Mouse (Mus musculus): ENCODE measurements around the gene Wwc1.
"Not testable (repeated sequence)": the region's sequence is repeated elsewhere in the genome, so short reads cannot be mapped to it uniquely, and the experiment has no call there.

Gene Wwc1

GRCm38 (mm10) chr11:35882777-35883176 lies 97.5 kb downstream of the Wwc1 start:
- DNase-seq (ENCODE audit: low read depth in 1 of 2, low spot score in 2 of 2), result no peak

GRCm38 (mm10) chr11:35878559-35878897 lies 101.8 kb downstream of the Wwc1 start:
- no peak for DNase-seq (ENCODE audit: low read depth in 1 of 2, low spot score in 2 of 2)

GRCm38 (mm10) chr11:35877651-35878558 lies 102.4 kb downstream of the Wwc1 start:
- DNase-seq (ENCODE audit: low read depth in 1 of 2, low spot score in 2 of 2), result no peak

- no peak for DNase-seq (ENCODE audit: low read depth in 1 of 2, low spot score in 2 of 2)
Observed at GRCm38 (mm10) chr11:35873624-35874244, 106.6 kb downstream of the Wwc1 start.

GRCm38 (mm10) chr11:35870961-35871360 lies 109.4 kb downstream of the Wwc1 start:
- DNase-seq (ENCODE audit: low read depth in 1 of 2, low spot score in 2 of 2), result no peak

GRCm38 (mm10) chr11:35866140-35866539 lies 114.2 kb downstream of the Wwc1 start:
- DNase-seq (ENCODE audit: low read depth in 1 of 2, low spot score in 2 of 2), result no peak

GRCm38 (mm10) chr11:35864981-35865604 lies 115.2 kb downstream of the Wwc1 start:
- DNase-seq (ENCODE audit: low read depth in 1 of 2, low spot score in 2 of 2), result no peak

GRCm38 (mm10) chr11:35863653-35864052 lies 116.7 kb downstream of the Wwc1 start:
- no peak for DNase-seq (ENCODE audit: low read depth in 1 of 2, low spot score in 2 of 2)

GRCm38 (mm10) chr11:35857395-35858067 lies 122.8 kb downstream of the Wwc1 start:
- DNase-seq (ENCODE audit: low read depth in 1 of 2, low spot score in 2 of 2), result no peak

GRCm38 (mm10) chr11:35856359-35857040 lies 123.8 kb downstream of the Wwc1 start:
- DNase-seq (ENCODE audit: low read depth in 1 of 2, low spot score in 2 of 2), result no peak

GRCm38 (mm10) chr11:35855567-35855966 lies 124.8 kb downstream of the Wwc1 start:
- DNase-seq (ENCODE audit: low read depth in 1 of 2, low spot score in 2 of 2), result no peak

- no peak for DNase-seq (ENCODE audit: low read depth in 1 of 2, low spot score in 2 of 2)
Observed at GRCm38 (mm10) chr11:35854941-35855340, 125.4 kb downstream of the Wwc1 start.

GRCm38 (mm10) chr11:35853651-35854050 lies 126.7 kb downstream of the Wwc1 start:
- no peak for DNase-seq (ENCODE audit: low read depth in 1 of 2, low spot score in 2 of 2)

- no peak for DNase-seq (ENCODE audit: low read depth in 1 of 2, low spot score in 2 of 2)
Observed at GRCm38 (mm10) chr11:35852731-35853130, 127.6 kb downstream of the Wwc1 start.

GRCm38 (mm10) chr11:35844299-35844698 lies 136.0 kb downstream of the Wwc1 start:
- no peak for DNase-seq (ENCODE audit: low read depth in 1 of 2, low spot score in 2 of 2)

GRCm38 (mm10) chr11:35842560-35842959 lies 137.8 kb downstream of the Wwc1 start:
- DNase-seq (ENCODE audit: low read depth in 1 of 2, low spot score in 2 of 2), result not testable (repeated sequence)

GRCm38 (mm10) chr11:35841738-35842325 lies 138.5 kb downstream of the Wwc1 start:
- DNase-seq (ENCODE audit: low read depth in 1 of 2, low spot score in 2 of 2), result no peak

- not testable (repeated sequence) for DNase-seq (ENCODE audit: low read depth in 1 of 2, low spot score in 2 of 2)
Observed at GRCm38 (mm10) chr11:35840806-35841205, 139.5 kb downstream of the Wwc1 start.

- DNase-seq (ENCODE audit: low read depth in 1 of 2, low spot score in 2 of 2), result no peak
Observed at GRCm38 (mm10) chr11:35840282-35840681, 140.0 kb downstream of the Wwc1 start.
